Mouse (Mus musculus) activated CD4-positive, CD25-positive, alpha-beta regulatory T cell (primary cell): ENCODE data around the gene Gm20219. TPM values are rescaled to one million over a fixed set of nuclear protein-coding genes. Genes with fewer than 3 reads are reported as not detected.

Experiments used
- polyA plus RNA-seq, 2 experiments: library from polyadenylated mRNA; unstranded; fragments of 100-300 nt; shearing (Covaris generic); gene quantifications; one replicate each; pipeline ENCODE4 v1.2.1; 2017

Gene Gm20219
- under 1 TPM; 0.63 to 1.00 TPM for polyA plus RNA-seq

GRCm38 (mm10) chr17:56554122-56554551, at the start of gene Gm20219:
Gene Gm20219, minus strand, starts transcription at chr17:56554387.

DNA sequence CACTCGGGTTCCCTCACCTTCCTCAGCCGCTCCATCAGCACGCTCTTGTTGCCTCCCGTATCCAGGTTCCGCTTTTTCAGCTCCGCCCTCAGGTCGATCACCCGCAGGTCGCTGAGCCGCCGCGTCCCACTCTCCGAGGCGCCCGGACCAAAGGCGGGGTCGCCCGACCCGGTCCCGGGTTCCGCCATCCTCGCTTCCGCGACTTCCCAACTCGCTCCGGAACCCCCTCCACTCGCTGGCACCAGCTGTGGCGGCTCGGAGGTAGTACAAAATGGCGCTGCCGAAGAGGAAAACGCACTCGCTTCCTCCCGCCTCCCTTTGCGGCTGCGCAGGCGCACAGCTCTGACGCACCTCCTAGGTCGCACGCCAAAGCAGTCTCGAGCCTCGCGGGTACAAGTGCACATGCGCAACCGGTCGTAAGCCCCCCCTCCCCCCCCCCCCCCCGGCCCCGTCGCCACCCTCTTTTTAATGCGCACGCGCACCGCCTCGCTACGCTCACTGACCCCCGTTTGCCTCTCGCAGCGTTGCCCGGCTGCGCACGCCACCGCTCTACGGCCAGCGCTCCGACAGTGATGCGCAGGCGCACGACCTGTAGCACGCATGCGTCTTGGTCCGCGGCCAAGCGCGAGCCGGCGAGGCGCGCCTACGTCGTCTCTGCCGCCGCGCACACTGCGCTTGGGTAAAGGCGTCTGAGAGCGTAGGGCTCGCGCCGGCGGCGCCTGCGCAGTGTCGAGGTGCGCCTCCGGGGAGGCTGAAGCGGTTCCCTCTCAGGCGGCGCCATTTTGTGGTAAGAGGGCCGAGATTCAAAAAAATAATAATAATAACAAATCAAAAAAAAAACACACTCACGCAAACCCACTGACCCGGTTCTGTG, 30.3 kb upstream of the Gm20219 start, which contains the start of the genes Safb2 and Safb:
Safb2 (minus strand) TSS at position 329 of the 874 bp plus-strand sequence.
Safb (plus strand) TSS at position 569 of the 874 bp plus-strand sequence.

DNA sequence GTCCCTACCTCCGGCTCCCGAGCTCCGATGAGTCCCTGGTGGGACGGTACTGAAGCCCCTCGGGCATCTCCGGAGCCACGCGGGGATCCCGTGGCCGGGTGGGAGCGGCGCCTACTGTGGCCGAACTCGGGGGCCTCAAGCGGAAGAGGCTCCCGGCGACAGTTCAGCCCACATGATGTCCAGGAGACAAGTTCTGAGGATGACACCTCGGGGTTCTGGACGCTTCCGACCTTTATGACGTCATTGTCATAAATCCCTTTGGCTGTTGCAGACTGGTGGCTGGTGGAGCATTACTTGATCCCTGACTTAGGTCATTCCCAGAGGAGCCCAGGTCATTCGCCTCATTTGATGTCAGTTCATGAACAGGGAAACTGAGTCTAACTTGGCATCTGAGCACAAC, 41.9 kb downstream of the Gm20219 start, which contains the start of gene Znrf4:
Znrf4 (minus strand) TSS at position 122 of the 400 bp plus-strand sequence.

Other genes with a start within 250 kb of the Gm20219 start
- 10 to 100 TPM; 33.2 to 40.2 TPM for gene Kdm4b, start 228.3 kb downstream of the Gm20219 start, polyA plus RNA-seq
- 10 to 100 TPM; 22.0 to 26.0 TPM for gene Ptprs, start 77.9 kb downstream of the Gm20219 start, polyA plus RNA-seq
- gene Znrf4, start 42.0 kb downstream of the Gm20219 start, polyA plus RNA-seq = not detected
- 100 to 1,000 TPM; 107 to 129 TPM for gene Safb2, start 30.2 kb upstream of the Gm20219 start, polyA plus RNA-seq
- gene Safb, start 30.4 kb upstream of the Gm20219 start, polyA plus RNA-seq = 100 to 1,000 TPM; 124 to 148 TPM
- gene 2410015M20Rik, start 55.4 kb upstream of the Gm20219 start, polyA plus RNA-seq = 100 to 1,000 TPM; 189 to 264 TPM
- gene Rpl36, start 59.0 kb upstream of the Gm20219 start, polyA plus RNA-seq = 1,000 to 10,000 TPM; 1,401 to 2,699 TPM
- gene Lonp1, start 72.5 kb upstream of the Gm20219 start, polyA plus RNA-seq = 10 to 100 TPM; 34.4 to 41.3 TPM
- gene Catsperd, start 73.8 kb upstream of the Gm20219 start, polyA plus RNA-seq = under 1 TPM; 0.16 to 0.36 TPM
- gene Ranbp3, start 118.9 kb upstream of the Gm20219 start, polyA plus RNA-seq = 10 to 100 TPM; 79.3 to 90.3 TPM
- gene Ndufa11, start 163.4 kb upstream of the Gm20219 start, polyA plus RNA-seq = 100 to 1,000 TPM; 284 to 322 TPM
- gene Vmac, start 163.6 kb upstream of the Gm20219 start, polyA plus RNA-seq = 10 to 100 TPM; 11.9 to 18.9 TPM
- not detected for gene Nrtn, start 203.1 kb upstream of the Gm20219 start, polyA plus RNA-seq
- gene Dus3l, start 210.4 kb upstream of the Gm20219 start, polyA plus RNA-seq = 10 to 100 TPM; 37.5 to 47.0 TPM
- gene Prr22, start 215.9 kb upstream of the Gm20219 start, polyA plus RNA-seq = 1 to 10 TPM in 1 of 2 experiments, under 1 TPM in 1; 0.69 to 1.7 TPM